8 mouse cellular contexts compared by ENCODE assay signal in the genomic region with DNA sequence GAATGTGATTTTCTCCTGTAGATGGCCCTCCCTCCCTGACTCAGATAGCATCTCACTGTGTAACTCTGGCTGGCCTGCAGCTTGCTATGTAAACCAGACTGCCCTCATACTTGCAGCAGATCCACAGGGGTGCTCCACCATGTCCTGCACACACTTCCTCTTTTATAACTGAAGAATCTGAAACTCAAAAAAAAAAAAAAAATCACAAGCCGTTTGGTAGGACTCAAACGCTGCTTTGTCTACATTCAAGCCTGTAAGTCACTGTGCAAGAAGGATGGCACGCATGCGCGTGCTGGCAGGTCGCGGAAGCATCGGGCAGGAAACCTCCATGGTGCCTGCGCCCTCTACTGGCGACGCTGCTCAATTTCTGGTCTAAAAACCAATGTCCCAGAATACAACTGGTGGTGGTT. TPM values are rescaled to one million over a fixed set of nuclear protein-coding genes. Genes with fewer than 3 reads are reported as not detected.
DNase-seq lines count a peak whose midpoint lies in the region; ATAC-seq and TF ChIP-seq lines count a peak whose summit lies in the region.

No protein-coding gene starts in this region.

- 1% methylated on average over 11 of the region's 11 CpGs for WGBS in embryonic facial prominence, embryonic 14.5 days
- WGBS in limb, embryonic 14.5 days = under 1% methylated on average over 11 of the region's 11 CpGs
- whole genome bisulfite sequencing in midbrain, postnatal 0 days = under 1% methylated on average over 11 of the region's 11 CpGs

- TF ChIP-seq POLR2A in limb, embryonic 14.5 days (IDR thresholded peaks at IDR 0.05; ENCODE audit: borderline replicate concordance, extremely low read depth, insufficient read depth, insufficient read length) = no peak

- peak overlapping the region; percentile 73 for H3K27ac ChIP-seq in embryonic facial prominence, embryonic 14.5 days (replicated peaks; ENCODE audit: low read depth, low read length)
- no peak overlapping the region for H3K27ac ChIP-seq in limb, embryonic 14.5 days (replicated peaks; ENCODE audit: low read depth, low read length)
- peak overlapping the region; percentile 77 for H3K27ac ChIP-seq in midbrain, postnatal 0 days (ENCODE audit: low read depth, low read length)

- peak; percentile 95 for TF ChIP-seq CTCF in midbrain, postnatal 0 days (IDR thresholded peaks at IDR 0.05)

- no peaks in the 10 kb centered on the region for H3K36me3 ChIP-seq in embryonic facial prominence, embryonic 14.5 days (ENCODE audit: control insufficient read depth, insufficient read depth, low read length)
- no peaks in the 10 kb centered on the region for H3K36me3 ChIP-seq in limb, embryonic 14.5 days (ENCODE audit: control insufficient read depth, insufficient read depth, low read length)
- H3K36me3 ChIP-seq in midbrain, postnatal 0 days (ENCODE audit: insufficient read depth, low read length) = no peaks in the 10 kb centered on the region

- H3K9ac ChIP-seq in embryonic facial prominence, embryonic 14.5 days (ENCODE audit: low read depth, low read length) = peak overlapping the region; percentile 47
- peak overlapping the region; percentile 4 for H3K9ac ChIP-seq in limb, embryonic 14.5 days (ENCODE audit: low read depth, low read length, severe bottlenecking)
- H3K9ac ChIP-seq in midbrain, postnatal 0 days (replicated peaks; ENCODE audit: low read length, poor library complexity, severe bottlenecking) = peak overlapping the region; percentile 51; the same call in 1 of the 2 replicates

- H3K9me3 ChIP-seq in embryonic facial prominence, embryonic 14.5 days (ENCODE audit: control insufficient read depth, low read length) = no peaks in the 10 kb centered on the region
- H3K9me3 ChIP-seq in limb, embryonic 14.5 days (ENCODE audit: control insufficient read depth, low read length) = no peaks in the 10 kb centered on the region
- H3K9me3 ChIP-seq in midbrain, postnatal 0 days (ENCODE audit: low read length) = no peaks in the 10 kb centered on the region

- peak overlapping the region; percentile 18 for H3K4me3 ChIP-seq in embryonic facial prominence, embryonic 14.5 days (ENCODE audit: low read depth, low read length)
- 0 out of 2 replicates have a peak overlapping the region, but pooled peaks have one; percentile 16 for H3K4me3 ChIP-seq in limb, embryonic 14.5 days (replicated peaks; ENCODE audit: low read length)
- H3K4me3 ChIP-seq in midbrain, postnatal 0 days (ENCODE audit: low read depth, low read length) = peak overlapping the region; percentile 17; the same call in 1 of the 2 replicates

- DNase-seq in 3134 (ENCODE audit: extremely low read depth, insufficient read length, low spot score) = peak; percentile 85
- DNase-seq in adrenal gland, postnatal 36 days = peak; percentile 93 to 94
- peak; percentile 97 for DNase-seq in embryonic facial prominence, embryonic 14.5 days (ENCODE audit: low spot score)
- peak; percentile 84 for DNase-seq in heart, adult 8-10 months (ENCODE audit: low spot score)
- DNase-seq in kidney, adult 9 months = peak; percentile 93
- peak; percentile 97 for DNase-seq in limb, embryonic 14.5 days (ENCODE audit: low spot score)
- DNase-seq in midbrain, postnatal 0 days (ENCODE audit: low spot score) = peak; percentile 98
- peak; percentile 86 to 92 for DNase-seq in spleen, postnatal 14 days (ENCODE audit: low spot score in 2 of 2)

- H3K4me1 ChIP-seq in embryonic facial prominence, embryonic 14.5 days (ENCODE audit: control insufficient read depth, insufficient read depth, low read length) = peaks cover 5% of the 10 kb centered on the region; the same call in 1 of the 2 replicates
- H3K4me1 ChIP-seq in limb, embryonic 14.5 days (ENCODE audit: control insufficient read depth, insufficient read depth, low read length) = no peaks in the 10 kb centered on the region
- 0 out of 2 replicates have a peak, but pooled peaks cover 4% of the 10 kb centered on the region for H3K4me1 ChIP-seq in midbrain, postnatal 0 days (ENCODE audit: insufficient read depth, low read length)

- peak; percentile 93 for ATAC-seq in embryonic facial prominence, embryonic 14.5 days (ENCODE audit: low read depth)
- peak; percentile 86 for ATAC-seq in limb, embryonic 14.5 days (ENCODE audit: low FRiP score, low read depth)
- ATAC-seq in midbrain, postnatal 0 days (ENCODE audit: low FRiP score) = peak; percentile 90

- no peaks in the 10 kb centered on the region for H3K27me3 ChIP-seq in embryonic facial prominence, embryonic 14.5 days (replicated peaks; ENCODE audit: control insufficient read depth, insufficient read depth, low read length)
- H3K27me3 ChIP-seq in limb, embryonic 14.5 days (ENCODE audit: control insufficient read depth, insufficient read depth, low read length) = no peaks in the 10 kb centered on the region
- H3K27me3 ChIP-seq in midbrain, postnatal 0 days (ENCODE audit: insufficient read depth, low read length) = no peaks in the 10 kb centered on the region

- H3K4me2 ChIP-seq in embryonic facial prominence, embryonic 14.5 days (ENCODE audit: low read depth, low read length) = peak overlapping the region; percentile 50
- peak overlapping the region; percentile 40 for H3K4me2 ChIP-seq in limb, embryonic 14.5 days (replicated peaks; ENCODE audit: low read depth, low read length, severe bottlenecking)
- H3K4me2 ChIP-seq in midbrain, postnatal 0 days (ENCODE audit: low read depth, low read length, poor library complexity, severe bottlenecking) = peak overlapping the region; percentile 28

RNA-seq across cellular contexts. Expression of a gene that starts 19.8 kb away (rescaled TPM):
- total RNA-seq in adrenal gland, postnatal 36 days (2021) = under 1 TPM; 0.33 to 0.36 TPM
- 0.14 and 0.15 TPM in 2 replicates for polyA plus RNA-seq in embryonic facial prominence, embryonic 14.5 days (2014; fragmentation: Nextera tagmentation; extraction: Ambion mirVana)
- 1 to 10 TPM in 1 of 4 experiments, under 1 TPM in 3; 0.27 to 1.3 (median 0.80) TPM for total RNA-seq in heart, adult 8-10 months (2022)
- 0.11 and 0.17 TPM in 2 replicates for polyA plus RNA-seq in limb, embryonic 14.5 days (2012; rRNA removed)
- 0.44 TPM in 1 of 2 replicates, not detected in the other for polyA plus RNA-seq in limb, embryonic 14.5 days (2014; fragmentation: Nextera tagmentation; extraction: Ambion mirVana)
- total RNA-seq in midbrain, postnatal 0 days (2014; rRNA removed) = 0.11 TPM in 1 of 2 replicates, not detected in the other
- 0.09 TPM in 1 of 2 replicates, not detected in the other for polyA plus RNA-seq in midbrain, postnatal 0 days (2015; fragmentation: Nextera tagmentation; extraction: Ambion mirVana)

RNA-seq across cellular contexts. Expression of a gene that starts 30.5 kb away (rescaled TPM):
- total RNA-seq in adrenal gland, postnatal 36 days (2021) = 1 to 10 TPM; 3.3 to 5.8 TPM
- 10.6 and 11.5 TPM in 2 replicates for polyA plus RNA-seq in embryonic facial prominence, embryonic 14.5 days (2014; fragmentation: Nextera tagmentation; extraction: Ambion mirVana)
- 1 to 10 TPM; 2.3 to 3.8 (median 3.2) TPM for total RNA-seq in heart, adult 8-10 months (2022)
- polyA plus RNA-seq in limb, embryonic 14.5 days (2012; rRNA removed) = 2.4 and 3.8 TPM in 2 replicates
- polyA plus RNA-seq in limb, embryonic 14.5 days (2014; fragmentation: Nextera tagmentation; extraction: Ambion mirVana) = 5.9 and 8.4 TPM in 2 replicates
- 1.2 and 2.8 TPM in 2 replicates for total RNA-seq in midbrain, postnatal 0 days (2014; rRNA removed)
- 1.4 and 1.7 TPM in 2 replicates for polyA plus RNA-seq in midbrain, postnatal 0 days (2015; fragmentation: Nextera tagmentation; extraction: Ambion mirVana)

RNA-seq across cellular contexts. Expression of a gene that starts 58.9 kb away (rescaled TPM):
- total RNA-seq in adrenal gland, postnatal 36 days (2021) = not detected
- polyA plus RNA-seq in embryonic facial prominence, embryonic 14.5 days (2014; fragmentation: Nextera tagmentation; extraction: Ambion mirVana) = 0.05 and 0.08 TPM in 2 replicates
- total RNA-seq in heart, adult 8-10 months (2022) = not detected
- polyA plus RNA-seq in limb, embryonic 14.5 days (2012; rRNA removed) = not detected in 2 replicates
- polyA plus RNA-seq in limb, embryonic 14.5 days (2014; fragmentation: Nextera tagmentation; extraction: Ambion mirVana) = not detected in 2 replicates
- not detected in 2 replicates for total RNA-seq in midbrain, postnatal 0 days (2014; rRNA removed)
- not detected in 2 replicates for polyA plus RNA-seq in midbrain, postnatal 0 days (2015; fragmentation: Nextera tagmentation; extraction: Ambion mirVana)
